Mouse (Mus musculus): ENCODE data around the gene Apoc4. TPM values are rescaled to one million over a fixed set of nuclear protein-coding genes. Genes with fewer than 3 reads are reported as not detected.

The Apoc4 gene
- polyA plus RNA-seq, 1 experiment from 2014 or later, result 18.1 TPM

DNA sequence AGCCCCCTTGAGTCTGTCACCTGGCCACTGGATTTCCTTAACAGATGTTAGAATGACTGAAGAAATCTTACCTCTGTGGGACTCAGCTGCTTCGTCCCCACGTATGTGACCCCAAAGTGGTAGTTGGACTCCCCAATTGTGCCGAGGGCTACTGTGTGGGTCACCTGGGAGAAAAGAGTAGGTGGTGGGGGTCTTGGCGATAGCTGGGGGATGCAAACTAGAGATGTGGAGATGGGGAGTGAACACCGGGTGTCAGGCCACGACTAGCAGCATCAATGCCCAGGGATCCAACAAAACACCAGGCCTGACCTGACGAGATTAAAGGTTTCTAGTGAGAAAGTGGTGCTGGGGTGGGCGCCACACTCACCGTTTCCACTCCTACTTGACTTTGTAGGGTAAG lies 32.3 kb upstream of the Apoc4 start:
- Histone ChIP-seq H3K9ac (no peak overlapping the region), H3K4me1 (peaks cover 37% of the 10 kb centered on the region), H3K27me3 (replicated peaks) (no peaks in the 10 kb centered on the region), H3K27ac (no peak overlapping the region), H3K9me3 (replicated peaks) (no peaks in the 10 kb centered on the region), H3K4me3 (peak overlapping the region; percentile 98), H3K4me2 (peak overlapping the region; percentile 96), H3K36me3 (peaks cover 61% of the 10 kb centered on the region)
- no peak for ATAC-seq
- 77% methylated on average over 9 of the region's 9 CpGs for WGBS (ENCODE audit: insufficient replicate concordance)

DNA sequence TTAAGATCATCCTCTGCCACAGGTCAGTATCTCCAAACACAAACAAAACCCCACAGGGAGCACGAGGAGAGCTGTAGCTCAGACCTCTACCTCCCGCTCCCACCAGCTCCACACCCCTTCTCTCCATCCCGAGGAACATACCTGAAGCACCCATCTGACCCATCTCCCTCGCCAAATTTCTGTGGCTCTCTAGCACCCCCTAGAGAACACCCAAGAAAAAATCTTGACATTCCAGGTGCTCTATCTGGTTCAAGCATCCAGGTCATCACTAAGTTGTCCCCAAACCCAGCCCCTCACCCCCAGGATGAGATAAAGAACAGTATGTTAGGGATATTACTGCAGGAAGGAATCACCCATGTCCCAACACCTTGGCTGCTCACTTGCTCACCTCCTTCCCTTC lies 31.9 kb upstream of the Apoc4 start:
- Histone ChIP-seq H3K36me3 (peaks cover 61% of the 10 kb centered on the region), H3K9me3 (replicated peaks) (no peaks in the 10 kb centered on the region), H3K27ac (0 out of 2 replicates have a peak overlapping the region, but pooled peaks have one; percentile 30), H3K4me1 (peaks cover 37% of the 10 kb centered on the region), H3K27me3 (replicated peaks) (no peaks in the 10 kb centered on the region), H3K4me2 (peak overlapping the region; percentile 96; the same call in 1 of the 2 replicates), H3K4me3 (peak overlapping the region; percentile 98; the same call in 1 of the 2 replicates), H3K9ac (no peak overlapping the region)
- WGBS (ENCODE audit: insufficient replicate concordance), result 47% methylated on average over 4 of the region's 4 CpGs
- no peak for ATAC-seq

DNA sequence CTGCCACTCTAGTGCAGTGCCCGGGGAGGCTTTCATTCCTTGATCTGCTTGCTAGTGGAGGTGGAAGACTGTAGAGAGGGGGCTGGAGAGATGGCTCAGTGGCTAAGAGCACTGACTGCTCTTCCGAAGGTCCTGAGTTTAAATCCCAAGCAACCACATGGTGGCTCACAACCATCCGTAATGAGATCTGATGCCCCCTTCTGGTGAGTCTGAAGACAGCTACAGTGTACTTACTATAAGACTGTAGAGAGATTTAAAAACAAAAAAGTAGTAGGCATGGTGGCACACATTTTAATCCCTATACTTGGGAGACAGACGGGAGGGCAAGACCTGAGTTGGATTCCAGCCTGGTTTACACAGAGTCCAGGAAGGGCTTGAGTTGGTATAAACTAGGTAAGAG lies 31.1 kb upstream of the Apoc4 start:
- H3K27me3 ChIP-seq (replicated peaks), result no peaks in the 10 kb centered on the region
- no peaks in the 10 kb centered on the region for H3K9me3 ChIP-seq (replicated peaks)
- H3K27ac ChIP-seq, result no peak overlapping the region
- peaks cover 37% of the 10 kb centered on the region for H3K4me1 ChIP-seq
- H3K9ac ChIP-seq, result no peak overlapping the region
- no peak overlapping the region for H3K4me2 ChIP-seq
- no peak overlapping the region for H3K4me3 ChIP-seq
- peaks cover 69% of the 10 kb centered on the region for H3K36me3 ChIP-seq
- no peak for ATAC-seq
- 75% methylated on average over 4 of the region's 4 CpGs for WGBS (ENCODE audit: insufficient replicate concordance)

DNA sequence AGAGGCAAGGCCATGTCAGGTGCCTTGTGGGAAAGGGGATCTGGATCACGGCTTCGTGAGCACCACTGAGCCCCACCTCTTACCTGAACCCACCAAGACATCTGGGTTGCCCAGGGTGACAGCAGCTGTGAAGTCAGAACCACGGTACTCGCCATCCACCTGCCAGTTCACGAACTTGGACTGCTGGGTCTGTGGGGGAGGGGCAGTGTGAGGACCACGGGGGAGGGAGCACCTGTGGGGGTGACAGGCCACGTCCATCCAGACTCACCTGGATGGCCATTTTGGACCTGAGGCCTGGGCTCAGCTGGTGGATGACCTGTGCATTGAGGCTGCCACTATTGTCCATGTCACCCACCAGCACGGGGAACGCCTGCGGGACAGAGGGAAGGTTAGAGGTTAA lies 29.4 kb upstream of the Apoc4 start:
- Histone ChIP-seq H3K27ac (no peak overlapping the region), H3K4me2 (no peak overlapping the region), H3K36me3 (peaks cover 83% of the 10 kb centered on the region), H3K4me3 (no peak overlapping the region), H3K4me1 (peaks cover 24% of the 10 kb centered on the region), H3K27me3 (replicated peaks) (no peaks in the 10 kb centered on the region), H3K9ac (no peak overlapping the region), H3K9me3 (replicated peaks) (no peaks in the 10 kb centered on the region)
- no peak for ATAC-seq
- WGBS (ENCODE audit: insufficient replicate concordance), result 85% methylated on average over 10 of the region's 10 CpGs

DNA sequence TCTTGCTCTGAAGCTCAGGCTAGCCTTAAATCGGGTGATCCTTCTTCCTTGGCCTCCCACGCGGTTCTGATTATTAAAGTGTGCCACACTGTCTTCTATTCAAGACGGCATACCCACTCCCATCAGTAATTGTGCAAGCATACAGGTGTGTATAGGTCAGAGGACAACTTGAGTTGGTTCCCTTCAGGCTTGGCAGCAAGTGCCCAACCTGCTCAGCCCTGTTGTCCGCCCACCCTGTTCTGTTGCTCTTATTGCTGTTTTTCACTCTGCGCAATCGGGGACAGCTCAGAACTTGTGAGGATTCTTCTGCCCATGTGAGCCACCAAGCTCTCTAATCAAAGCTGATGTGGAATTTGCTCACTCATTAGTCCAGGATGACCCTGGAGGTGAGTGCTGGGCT lies 24.0 kb upstream of the Apoc4 start:
- no peak overlapping the region for H3K9ac ChIP-seq
- no peak for ATAC-seq
- H3K27ac ChIP-seq, result no peak overlapping the region
- peaks cover 88% of the 10 kb centered on the region for H3K36me3 ChIP-seq
- no peaks in the 10 kb centered on the region for H3K9me3 ChIP-seq (replicated peaks)
- H3K4me1 ChIP-seq, result peaks cover 30% of the 10 kb centered on the region
- H3K27me3 ChIP-seq (replicated peaks), result no peaks in the 10 kb centered on the region
- 86% methylated on average over 7 of the region's 7 CpGs for WGBS (ENCODE audit: insufficient replicate concordance)
- no peak overlapping the region for H3K4me3 ChIP-seq
- H3K4me2 ChIP-seq, result no peak overlapping the region

DNA sequence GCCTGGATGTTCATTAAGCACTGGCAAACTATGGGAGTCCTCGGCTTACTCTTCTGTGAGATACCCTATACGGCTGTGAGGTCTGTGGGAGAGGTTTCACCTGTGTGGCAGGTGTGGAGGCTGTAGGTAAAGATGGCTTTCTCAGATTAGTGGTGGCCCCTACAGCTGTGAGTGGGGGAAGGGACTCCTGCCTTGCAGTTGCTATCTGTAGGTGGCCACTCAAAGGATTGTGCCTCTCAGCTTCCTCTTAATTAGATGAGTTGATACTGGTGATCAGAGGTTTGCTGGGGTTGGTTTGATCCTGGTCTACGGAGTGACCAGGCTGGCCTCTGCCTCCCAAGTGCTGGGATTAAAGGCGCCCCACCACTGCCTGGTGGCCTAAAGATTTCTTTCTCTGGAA lies 23.2 kb upstream of the Apoc4 start:
- Histone ChIP-seq H3K9ac (no peak overlapping the region), H3K4me2 (no peak overlapping the region), H3K4me1 (peaks cover 38% of the 10 kb centered on the region), H3K27me3 (replicated peaks) (no peaks in the 10 kb centered on the region), H3K4me3 (no peak overlapping the region), H3K36me3 (peaks cover 82% of the 10 kb centered on the region), H3K9me3 (replicated peaks) (no peaks in the 10 kb centered on the region), H3K27ac (no peak overlapping the region)
- ATAC-seq, result no peak
- 75% methylated on average over 4 of the region's 4 CpGs for WGBS (ENCODE audit: insufficient replicate concordance)

DNA sequence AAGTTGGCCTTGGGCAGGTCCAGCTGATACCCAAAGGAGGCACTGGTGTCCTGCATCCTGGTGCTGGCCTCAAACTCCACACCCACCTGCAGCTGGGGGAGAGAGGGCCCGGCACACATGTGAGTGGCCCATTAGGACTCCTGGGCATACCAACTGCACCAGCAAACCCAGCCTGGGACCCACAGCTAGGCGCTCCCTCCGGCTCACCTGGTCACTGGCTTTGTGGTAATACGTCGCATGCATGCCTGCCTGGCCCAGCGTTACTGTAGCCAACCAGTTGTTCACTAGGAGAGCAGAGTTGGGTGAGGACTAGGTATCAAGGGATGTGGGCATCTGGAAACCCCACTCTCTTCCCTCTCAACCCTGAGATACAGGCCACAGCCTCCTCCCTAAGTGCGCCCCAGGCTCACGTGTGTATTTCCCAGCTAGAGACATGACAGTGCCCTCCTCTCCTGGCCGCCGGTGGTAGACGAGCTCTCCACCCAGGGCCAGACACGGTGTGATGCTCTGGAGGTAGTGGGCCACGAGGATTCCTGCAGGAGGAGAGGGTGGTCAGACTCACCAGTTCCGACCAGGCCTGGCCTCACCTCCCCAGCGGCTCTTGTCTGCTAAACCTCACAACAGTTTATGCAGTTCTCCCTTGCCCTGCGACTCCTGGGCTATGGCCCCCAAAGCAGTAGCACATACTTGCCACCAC lies 21.7 kb upstream of the Apoc4 start:
- Histone ChIP-seq H3K4me1 (peaks cover 52% of the 10 kb centered on the region), H3K36me3 (peaks cover 68% of the 10 kb centered on the region), H3K9me3 (replicated peaks) (no peaks in the 10 kb centered on the region), H3K27me3 (replicated peaks) (0 out of 2 replicates have a peak, but pooled peaks cover 2% of the 10 kb centered on the region), H3K4me3 (no peak overlapping the region), H3K9ac (no peak overlapping the region), H3K27ac (no peak overlapping the region), H3K4me2 (no peak overlapping the region)
- ATAC-seq, result no peak
- 79% methylated on average over 16 of the region's 16 CpGs for WGBS (ENCODE audit: insufficient replicate concordance)

DNA sequence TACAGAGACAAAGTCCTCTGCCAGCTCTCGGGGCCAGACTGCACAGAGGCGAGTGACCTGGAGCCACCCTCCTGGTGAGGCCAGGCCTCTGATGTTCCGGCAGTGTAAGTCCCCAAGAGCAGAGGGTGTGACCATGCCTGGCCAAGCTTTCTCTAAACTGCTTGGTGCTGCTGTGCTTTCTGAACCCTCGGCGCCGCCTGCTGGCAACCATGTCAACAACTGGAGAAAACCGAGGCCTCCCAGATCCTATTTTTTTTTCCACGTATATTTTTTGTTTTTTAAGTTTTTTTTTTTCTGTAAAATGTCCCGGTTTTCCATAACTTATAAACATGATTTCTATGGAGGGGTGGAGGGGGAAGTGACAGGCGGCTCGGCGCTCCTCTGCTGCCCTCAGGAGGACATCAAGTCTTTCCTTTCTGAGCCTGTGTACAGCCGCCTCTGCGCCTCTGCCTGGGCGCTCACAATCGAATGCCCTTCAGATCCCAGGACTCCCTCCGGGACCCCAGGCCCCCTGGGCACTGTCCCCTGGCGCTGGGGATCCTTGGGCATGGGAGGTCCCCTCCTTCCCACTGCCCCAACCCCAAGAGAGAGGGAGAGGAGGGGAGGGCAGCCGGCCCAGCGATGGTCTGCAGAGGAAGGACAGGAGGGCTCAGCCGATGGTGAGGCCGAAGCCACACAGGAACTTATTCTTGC lies 19.9 kb upstream of the Apoc4 start:
- 21% methylated on average over 22 of the region's 22 CpGs for WGBS (ENCODE audit: insufficient replicate concordance)
- 0 out of 2 replicates have a peak, but pooled peaks cover 11% of the 10 kb centered on the region for H3K27me3 ChIP-seq (replicated peaks)
- peaks cover 70% of the 10 kb centered on the region for H3K4me1 ChIP-seq
- H3K9ac ChIP-seq, result peak overlapping the region; percentile 44; the same call in 1 of the 2 replicates
- H3K36me3 ChIP-seq, result peaks cover 64% of the 10 kb centered on the region
- H3K4me3 ChIP-seq, result no peak overlapping the region
- no peaks in the 10 kb centered on the region for H3K9me3 ChIP-seq (replicated peaks)
- peak overlapping the region; percentile 29; the same call in 1 of the 2 replicates for H3K4me2 ChIP-seq
- H3K27ac ChIP-seq, result peak overlapping the region; percentile 76
- ATAC-seq, result peak; percentile 70

DNA sequence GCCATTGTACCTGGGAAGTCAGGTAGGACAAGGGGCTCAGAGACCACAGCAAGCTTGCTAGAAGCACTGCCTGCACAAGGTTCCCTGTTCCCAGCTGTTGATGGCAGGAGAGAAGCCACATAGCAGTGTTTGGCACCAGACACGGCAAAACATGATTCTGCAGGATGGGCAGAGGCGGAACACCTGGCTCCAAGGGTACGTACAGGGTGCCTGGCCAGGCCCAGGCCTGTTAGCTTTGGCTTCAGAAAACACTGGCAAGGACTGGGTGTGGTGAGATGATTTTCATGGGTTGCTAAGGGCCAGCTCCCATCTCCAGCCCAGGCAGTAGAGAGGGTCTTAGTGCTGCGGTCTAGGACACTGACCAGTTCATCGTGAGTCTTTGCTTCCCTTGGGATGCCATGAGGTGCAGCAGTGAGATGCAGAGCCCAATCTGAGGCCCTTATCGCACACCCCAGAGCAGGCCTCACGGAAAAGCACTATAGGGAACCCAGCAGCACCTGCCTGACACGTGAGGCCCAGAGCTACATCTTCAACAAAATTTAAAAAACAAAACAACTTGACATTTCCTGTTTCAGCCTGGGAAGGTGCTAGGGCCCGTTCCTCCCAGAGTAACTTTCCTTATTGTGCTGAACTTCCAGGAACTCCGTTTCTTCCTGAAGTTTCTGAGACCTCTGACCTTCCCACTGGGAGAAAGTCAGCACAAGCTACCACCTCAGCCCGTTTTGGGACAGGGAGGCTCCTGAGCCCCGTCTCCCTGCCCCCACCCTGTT lies 19.2 kb upstream of the Apoc4 start:
- 47% methylated on average over 12 of the region's 12 CpGs for WGBS (ENCODE audit: insufficient replicate concordance)
- H3K27ac ChIP-seq, result peak overlapping the region; percentile 76
- no peaks in the 10 kb centered on the region for H3K9me3 ChIP-seq (replicated peaks)
- H3K27me3 ChIP-seq (replicated peaks), result 0 out of 2 replicates have a peak, but pooled peaks cover 11% of the 10 kb centered on the region
- H3K4me3 ChIP-seq, result no peak overlapping the region
- H3K4me2 ChIP-seq, result peak overlapping the region; percentile 29; the same call in 1 of the 2 replicates
- H3K36me3 ChIP-seq, result peaks cover 67% of the 10 kb centered on the region
- peak overlapping the region; percentile 19; the same call in 1 of the 2 replicates for H3K9ac ChIP-seq
- peaks cover 77% of the 10 kb centered on the region for H3K4me1 ChIP-seq
- ATAC-seq, result peak; percentile 23; the same call in 1 of the 2 replicates

DNA sequence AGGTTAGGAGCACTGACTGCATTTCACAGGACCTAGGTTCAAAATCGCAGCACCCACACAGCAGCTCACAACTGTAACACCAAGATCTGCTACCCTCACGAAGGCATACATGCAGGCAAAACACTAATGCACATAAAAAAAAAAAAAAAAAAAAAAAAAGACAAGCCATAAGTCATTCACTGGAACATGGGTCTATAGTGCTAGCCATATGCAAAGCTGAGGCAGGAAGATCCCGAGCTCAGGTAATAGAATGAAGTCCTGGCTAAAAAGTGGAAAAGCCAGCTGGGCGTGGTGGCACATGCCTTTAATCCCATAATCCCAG lies 18.5 kb upstream of the Apoc4 start:
- peaks cover 61% of the 10 kb centered on the region for H3K36me3 ChIP-seq
- peaks cover 84% of the 10 kb centered on the region for H3K4me1 ChIP-seq
- H3K4me2 ChIP-seq, result peak overlapping the region; percentile 66; the same call in 1 of the 2 replicates
- no peak for ATAC-seq
- no peak overlapping the region for H3K4me3 ChIP-seq
- no peaks in the 10 kb centered on the region for H3K9me3 ChIP-seq (replicated peaks)
- 39% methylated on average over 4 of the region's 4 CpGs for WGBS (ENCODE audit: insufficient replicate concordance)
- H3K27me3 ChIP-seq (replicated peaks), result 0 out of 2 replicates have a peak, but pooled peaks cover 11% of the 10 kb centered on the region
- H3K9ac ChIP-seq, result 0 out of 2 replicates have a peak overlapping the region, but pooled peaks have one; percentile 65
- H3K27ac ChIP-seq, result peak overlapping the region; percentile 89

DNA sequence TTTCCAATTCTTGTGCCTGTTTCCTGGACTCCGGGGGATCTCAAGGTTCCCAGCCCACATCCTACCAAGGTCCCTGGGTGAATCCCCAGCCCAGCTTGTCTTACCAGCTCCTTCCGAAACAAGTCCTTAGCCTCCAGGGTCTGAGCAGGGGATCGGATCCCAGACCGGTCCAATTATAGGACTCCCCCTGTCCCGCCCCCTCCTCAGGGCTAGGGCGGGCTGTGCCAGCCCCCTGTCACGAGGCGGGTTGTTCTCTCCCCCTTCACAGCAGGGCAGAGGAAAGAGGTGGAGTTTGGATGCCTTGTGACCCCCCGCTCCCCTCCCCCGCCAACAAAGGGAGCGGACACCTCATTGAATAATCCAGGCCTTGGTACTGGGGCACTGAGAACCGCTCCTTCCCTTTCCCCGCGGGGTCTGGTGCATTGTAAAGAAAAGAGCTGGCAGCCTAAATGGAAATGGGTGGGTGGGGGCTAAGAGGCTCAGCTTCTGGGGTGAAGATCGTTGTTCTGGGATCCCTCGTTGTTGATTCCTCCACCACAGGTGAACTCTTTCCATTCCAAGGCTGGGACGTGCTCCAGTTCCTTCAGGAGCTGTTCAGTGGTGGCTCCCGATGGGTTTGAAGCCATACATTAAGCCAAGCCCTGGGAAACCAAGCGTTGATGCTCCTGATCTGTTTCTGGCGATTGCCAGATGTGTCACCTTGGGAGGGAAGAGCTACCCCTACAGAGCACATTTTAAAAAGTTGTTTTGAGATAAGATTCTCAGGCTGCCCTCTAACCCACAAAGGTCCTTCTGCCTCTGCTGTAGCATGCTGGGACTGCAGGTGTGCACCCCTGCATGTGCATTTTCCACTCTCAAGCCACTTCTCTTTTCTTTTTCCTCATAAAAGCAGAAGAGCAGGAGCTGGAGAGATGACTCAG lies 17.9 kb upstream of the Apoc4 start, which contains the start of gene Apoe:
Gene Apoe (minus strand): TSS at position 282 of the 920 bp plus-strand sequence.
- peaks cover 91% of the 10 kb centered on the region for H3K4me1 ChIP-seq

More for the DNA sequence above, 17.9 kb upstream of the Apoc4 start, which contains the start of gene Apoe:
- Histone ChIP-seq H3K4me2 (peak within 1 kb of the TSS; percentile 66), H3K27me3 (replicated peaks) (0 out of 2 replicates have a peak, but pooled peaks cover 11% of the 10 kb centered on the region), H3K27ac (peak within 1 kb of the TSS; percentile 89), H3K36me3 (peaks cover 54% of the 10 kb centered on the region), H3K4me3 (peak within 1 kb of the TSS; percentile 53), H3K9ac (peak within 1 kb of the TSS; percentile 65), H3K9me3 (replicated peaks) (no peaks in the 10 kb centered on the region)
- 3% methylated on average over 20 of the region's 20 CpGs for WGBS (ENCODE audit: insufficient replicate concordance)
- peak; percentile 52 for ATAC-seq
